Mouse (Mus musculus) cortical plate, adult 2 months (tissue): ENCODE data around the gene Lad1. TPM values are rescaled to one million over a fixed set of nuclear protein-coding genes. Genes with fewer than 3 reads are reported as not detected.

Experiments used
- H3K27ac ChIP-seq: fragments of 200-500 bp; 2 replicates; pipeline ENCODE4 v1.5.1; 2012; ENCODE audit warnings: low read length, control low read depth, inconsistent platforms; ENCODE audit not compliant: insufficient read depth
- H3K4me1 ChIP-seq: fragments of 200-500 bp; 2 replicates; pipeline ENCODE4 v1.6.1; 2011; ENCODE audit warnings: low read length; ENCODE audit not compliant: control insufficient read depth, insufficient read depth
- H3K4me3 ChIP-seq: fragments of 200-500 bp; 2 replicates; pipeline ENCODE4 v1.5.1; 2011; ENCODE audit warnings: mild to moderate bottlenecking, low read length, control low read depth; ENCODE audit not compliant: insufficient read depth
- CTCF ChIP-seq: fragments of 200-500 bp; IDR thresholded peaks from 2 replicates; pipeline ENCODE4 v1.5.1; 2011; ENCODE audit warnings: mild to moderate bottlenecking, control low read depth, low read length; ENCODE audit not compliant: insufficient read depth; ENCODE audit errors: extremely low read depth
- POLR2A ChIP-seq: fragments of 200-500 bp; IDR thresholded peaks from 2 replicates; pipeline ENCODE4 v1.6.1; 2011; ENCODE audit warnings: mild to moderate bottlenecking, low read length, control low read depth; ENCODE audit not compliant: insufficient read depth; ENCODE audit errors: extremely low read depth
- polyA plus RNA-seq: library from polyadenylated mRNA; depleted of rRNA; stranded (reverse); fragments of >200 nt; gene quantifications from 2 replicates; pipeline ENCODE4 v1.2.3, GENCODE M21; 2012

Gene Lad1
- polyA plus RNA-seq, 1 experiment = 3.0 TPM

DNA sequence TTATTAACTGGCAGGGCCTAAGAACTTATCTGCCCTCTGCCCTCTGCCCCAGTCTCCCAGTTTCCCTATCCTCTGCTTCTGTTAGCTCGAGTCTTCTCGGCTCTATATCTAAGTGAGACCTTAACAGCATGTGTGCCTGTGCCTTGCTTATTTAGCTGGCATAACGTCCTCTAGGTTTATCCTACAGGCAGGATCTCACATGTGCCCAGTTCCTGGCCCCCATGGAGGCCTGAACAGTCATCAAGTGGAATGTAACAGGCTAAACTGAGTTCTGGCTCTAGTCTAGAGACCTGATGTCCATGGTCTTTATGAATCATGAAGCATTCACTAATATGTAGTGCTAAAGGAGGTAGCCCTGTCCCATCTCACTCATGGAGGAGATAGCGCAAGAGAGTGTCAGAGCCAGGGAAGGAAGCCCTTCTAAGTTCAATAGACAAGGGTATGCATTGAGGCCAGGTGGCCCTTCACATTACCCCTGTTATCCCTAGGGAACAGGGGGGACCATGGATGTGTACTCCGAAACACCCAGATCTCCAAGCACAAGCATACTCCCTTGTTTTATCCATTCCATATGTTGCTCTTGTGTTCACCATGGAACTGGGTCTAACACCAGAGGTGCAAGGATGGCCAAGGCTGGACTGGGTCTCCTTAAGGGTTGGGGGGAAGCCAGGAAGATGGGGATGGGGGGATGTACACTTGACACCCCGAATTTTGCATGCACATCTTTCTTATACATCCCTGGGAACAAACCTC lies 36.4 kb downstream of the Lad1 start:
- no peak overlapping the region for H3K27ac ChIP-seq
- no peaks in the 10 kb centered on the region for H3K4me1 ChIP-seq
- no peak for TF ChIP-seq POLR2A
- no peak for TF ChIP-seq CTCF
- no peak overlapping the region for H3K4me3 ChIP-seq

DNA sequence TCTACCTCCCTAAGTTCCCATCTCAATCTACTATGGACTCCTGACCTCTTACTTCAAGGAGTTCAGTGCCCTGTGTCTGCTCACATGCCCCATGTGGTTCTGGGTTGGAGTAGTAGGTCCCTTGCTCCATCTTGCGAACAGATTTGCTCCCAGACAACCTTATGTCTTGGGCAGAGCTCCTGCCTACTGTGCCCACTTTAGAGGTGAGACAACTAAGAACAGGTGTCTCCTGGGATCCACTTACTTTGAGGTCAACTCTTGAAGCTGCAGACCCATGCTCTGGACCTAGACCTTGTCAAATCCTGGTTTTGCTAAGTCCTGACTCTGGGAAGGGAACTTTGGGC lies 36.9 kb downstream of the Lad1 start:
- no peak for TF ChIP-seq CTCF
- no peak for TF ChIP-seq POLR2A
- H3K4me3 ChIP-seq = no peak overlapping the region
- no peak overlapping the region for H3K27ac ChIP-seq
- no peaks in the 10 kb centered on the region for H3K4me1 ChIP-seq

DNA sequence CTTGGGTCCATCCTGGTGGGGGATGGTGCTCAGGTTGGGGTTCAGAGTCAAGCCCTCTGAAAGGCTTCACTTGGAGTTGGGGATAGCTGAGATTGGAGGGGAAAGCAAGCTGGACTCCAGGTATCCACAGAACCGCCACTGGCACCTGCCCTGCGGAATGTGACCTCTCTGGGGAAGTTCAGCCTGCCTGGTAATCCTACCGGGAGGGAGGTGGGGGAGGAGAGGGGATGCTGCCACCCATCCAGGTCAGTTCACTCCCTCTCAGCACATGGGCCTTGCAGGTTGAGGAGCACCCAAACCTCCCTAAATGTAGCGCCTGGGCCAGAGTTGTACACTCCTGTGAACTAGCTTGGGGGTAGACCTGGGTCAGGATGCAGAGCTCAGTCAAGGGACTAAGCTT lies 37.7 kb downstream of the Lad1 start:
- H3K4me3 ChIP-seq = no peak overlapping the region
- H3K27ac ChIP-seq = no peak overlapping the region
- no peaks in the 10 kb centered on the region for H3K4me1 ChIP-seq
- TF ChIP-seq POLR2A (no peak), CTCF (no peak)

DNA sequence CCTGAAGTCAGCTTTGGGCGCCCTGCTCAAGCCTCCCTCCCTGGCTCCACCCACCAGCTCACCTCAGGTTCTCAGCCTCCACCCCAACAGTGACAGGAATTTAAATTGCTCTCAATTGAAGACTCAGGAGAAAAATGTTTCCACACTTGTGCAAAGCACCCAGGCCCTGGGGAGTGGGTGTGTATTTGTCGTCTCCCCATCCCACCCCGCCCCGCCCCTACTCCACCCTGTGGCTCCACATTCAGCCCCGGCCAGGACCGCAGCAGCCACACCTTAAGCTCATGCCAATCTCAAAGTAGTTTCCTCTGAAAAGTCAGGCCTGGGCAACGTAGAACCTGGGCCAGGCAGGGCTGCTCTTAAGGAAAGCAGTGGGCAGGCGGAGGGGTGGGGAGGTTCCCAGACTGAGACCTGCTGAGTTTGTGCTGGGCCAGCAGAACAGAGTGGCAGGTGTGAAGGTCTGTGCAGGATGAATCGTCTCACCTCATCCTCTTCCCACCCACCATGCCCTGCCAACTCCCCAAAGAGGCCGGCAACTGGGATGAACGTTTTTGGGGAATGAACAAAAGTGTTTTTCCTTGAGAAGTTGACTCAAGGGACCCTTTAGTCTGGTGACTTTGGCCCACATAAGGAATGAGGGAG lies 38.9 kb downstream of the Lad1 start:
- H3K4me1 ChIP-seq = no peaks in the 10 kb centered on the region
- no peak overlapping the region for H3K27ac ChIP-seq
- no peak overlapping the region for H3K4me3 ChIP-seq
- no peak for TF ChIP-seq POLR2A
- TF ChIP-seq CTCF = no peak

DNA sequence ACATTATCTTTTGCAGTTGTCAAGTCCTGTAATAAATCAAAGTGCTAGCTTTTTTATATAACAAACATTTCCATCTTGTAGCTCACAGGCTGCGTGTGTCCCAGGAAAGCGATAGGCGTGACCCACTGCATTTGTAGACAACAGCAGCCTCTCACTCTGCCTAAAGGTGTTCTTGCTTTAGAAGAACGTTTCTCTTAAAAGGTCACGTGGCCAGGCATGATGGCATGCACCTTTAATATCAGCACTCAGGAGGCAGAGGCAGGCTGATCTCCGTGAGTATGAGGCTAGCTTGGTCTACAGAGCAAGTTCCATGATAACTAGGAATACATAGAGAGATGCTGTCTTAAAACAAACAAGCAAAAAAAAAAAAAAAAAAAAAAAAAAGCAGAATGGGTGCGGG lies 40.1 kb downstream of the Lad1 start:
- TF ChIP-seq CTCF = no peak
- no peak for TF ChIP-seq POLR2A
- Histone ChIP-seq H3K4me1 (no peaks in the 10 kb centered on the region), H3K27ac (no peak overlapping the region), H3K4me3 (no peak overlapping the region)

DNA sequence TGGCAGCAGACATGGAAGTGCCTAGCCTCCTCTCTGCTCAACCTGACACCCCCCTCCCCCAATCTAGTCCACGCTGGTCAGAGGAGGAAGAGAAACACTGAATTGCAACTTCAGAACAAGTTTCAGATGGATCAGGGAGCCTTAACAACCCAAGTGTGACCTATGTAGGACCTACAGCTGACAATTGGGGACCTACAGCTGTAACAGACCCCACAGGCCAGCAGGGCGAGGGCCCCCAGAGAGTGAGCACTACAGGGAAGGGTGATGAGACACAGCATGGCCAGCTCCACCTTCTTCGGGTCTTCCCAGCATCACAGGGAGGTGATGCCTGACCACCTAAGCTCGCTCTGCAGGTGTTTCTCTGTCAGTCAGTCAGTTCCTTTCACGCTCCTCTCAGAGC lies 42.7 kb downstream of the Lad1 start:
- no peak overlapping the region for H3K4me3 ChIP-seq
- no peaks in the 10 kb centered on the region for H3K4me1 ChIP-seq

DNA sequence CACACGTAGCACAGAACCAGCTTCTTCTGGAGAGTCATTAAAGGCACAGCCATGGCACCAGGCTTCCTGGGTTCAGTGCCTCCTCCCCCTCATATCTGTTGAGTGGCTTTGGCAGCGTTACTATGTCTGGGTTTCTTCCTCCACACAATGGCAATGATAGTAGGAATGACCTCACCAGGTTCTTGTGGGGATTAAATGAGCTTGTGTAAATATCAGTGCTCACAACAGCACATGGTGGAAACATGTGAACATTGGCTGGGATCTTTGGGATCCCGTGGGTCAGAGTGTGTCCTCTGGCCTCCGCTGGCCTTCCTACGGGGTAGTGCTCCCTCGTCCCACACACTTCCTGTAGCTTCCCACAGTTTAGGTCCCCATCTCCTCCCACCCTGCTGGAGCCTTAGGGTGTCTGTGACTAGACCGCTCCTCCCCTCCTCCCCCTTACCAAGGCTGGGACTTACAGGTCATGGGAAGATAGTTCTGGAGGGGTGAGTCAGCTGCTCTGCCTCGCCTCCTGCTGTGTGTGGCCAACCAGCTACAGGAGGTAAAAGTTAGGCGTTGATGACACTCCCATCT lies 43.7 kb downstream of the Lad1 start:
- no peak overlapping the region for H3K4me3 ChIP-seq
- no peak overlapping the region for H3K27ac ChIP-seq
- TF ChIP-seq POLR2A = no peak
- TF ChIP-seq CTCF = no peak
- no peaks in the 10 kb centered on the region for H3K4me1 ChIP-seq

More for the DNA sequence above, 42.7 kb downstream of the Lad1 start:
- no peak for TF ChIP-seq POLR2A
- TF ChIP-seq CTCF = no peak
- no peak overlapping the region for H3K27ac ChIP-seq

DNA sequence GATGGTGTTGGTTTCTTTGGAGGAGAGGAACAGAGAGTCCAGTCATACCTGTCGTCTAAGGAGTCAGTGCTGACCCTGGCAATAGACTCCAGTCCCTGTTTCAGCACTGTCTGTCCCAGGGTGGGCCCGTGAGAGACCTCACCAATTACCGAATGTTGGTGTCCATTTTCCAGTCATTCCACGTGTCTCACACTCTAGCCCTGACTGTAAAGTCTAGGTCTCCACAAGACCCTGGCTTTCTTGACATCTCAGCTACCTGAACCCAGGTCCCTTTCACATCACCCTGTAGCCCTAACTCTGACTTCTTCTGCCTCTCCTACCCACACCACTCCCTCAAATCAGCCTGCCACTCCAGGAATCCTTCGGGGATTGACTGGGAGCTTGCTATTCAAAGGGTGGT lies 44.2 kb downstream of the Lad1 start:
- TF ChIP-seq CTCF (no peak), POLR2A (no peak)
- Histone ChIP-seq H3K4me3 (no peak overlapping the region), H3K4me1 (no peaks in the 10 kb centered on the region), H3K27ac (no peak overlapping the region)

DNA sequence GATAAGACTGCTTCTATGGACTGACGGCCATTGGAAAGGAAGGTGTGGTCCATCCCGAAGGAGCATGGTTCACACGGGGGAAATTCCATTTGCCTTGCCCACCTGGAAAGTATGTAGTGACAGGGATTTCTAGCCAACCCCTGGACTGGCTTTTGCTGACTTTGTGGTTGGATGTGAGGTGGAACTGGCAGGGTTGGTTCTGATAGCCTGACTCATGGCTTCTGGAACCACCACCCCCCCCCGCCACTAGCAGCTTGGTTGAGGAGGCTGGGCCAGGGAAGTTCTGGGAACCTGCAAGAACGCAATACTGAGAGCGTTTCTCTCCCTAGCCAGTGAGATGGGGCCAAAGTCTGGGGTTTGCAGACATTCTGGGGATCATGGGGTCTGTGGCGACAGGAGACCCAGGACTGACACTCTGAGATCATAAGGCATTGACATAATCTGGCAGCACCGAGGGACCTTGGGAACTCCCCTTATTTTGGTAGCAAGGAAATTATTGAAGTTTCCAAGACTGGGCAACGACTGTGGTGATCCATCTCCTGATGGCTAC lies 45.5 kb downstream of the Lad1 start:
- Histone ChIP-seq H3K4me3 (no peak overlapping the region), H3K4me1 (no peaks in the 10 kb centered on the region), H3K27ac (no peak overlapping the region)
- no peak for TF ChIP-seq CTCF
- TF ChIP-seq POLR2A = no peak
